Mouse (Mus musculus): ENCODE measurements at regions not wholly inside any gene's neighbourhood (a gene's known extent, or its start where the extent isn't known, plus 50 kb on each side); places are given as distances from the start of the nearest gene placed in this dataset.

GRCm38 (mm10) chr16:25083729-25084128 lies 202.9 kb upstream of the Tprg start:
- no peak for DNase-seq
- intact Hi-C loops (cut with DNase I): no loop called here

GRCm38 (mm10) chr16:25087741-25088648 lies 198.6 kb upstream of the Tprg start:
- DNase-seq: peak; percentile 48

GRCm38 (mm10) chr16:25088649-25089019 lies 198.0 kb upstream of the Tprg start:
- no peak for DNase-seq
- intact Hi-C loops (cut with DNase I): no loop called here

More at GRCm38 (mm10) chr16:25087741-25088648, 198.6 kb upstream of the Tprg start:
- intact Hi-C loops (cut with DNase I): no loop called here

GRCm38 (mm10) chr16:25104165-25104564 lies 182.5 kb upstream of the Tprg start:
- intact Hi-C loops (cut with DNase I): no loop called here
- DNase-seq: no peak

GRCm38 (mm10) chr16:25104603-25105002 lies 182.0 kb upstream of the Tprg start:
- intact Hi-C loops (cut with DNase I): no loop called here
- DNase-seq: peak; percentile 6

- intact Hi-C loops (cut with DNase I): no loop called here
- peak; percentile 5 for DNase-seq
Observed at GRCm38 (mm10) chr16:25140164-25140563, 146.5 kb upstream of the Tprg start.

GRCm38 (mm10) chr16:25147486-25147885 lies 139.1 kb upstream of the Tprg start:
- intact Hi-C loops (cut with DNase I): no loop called here
- DNase-seq: no peak

- intact Hi-C loops (cut with DNase I): no loop called here
- no peak for DNase-seq
Observed at GRCm38 (mm10) chr16:25149186-25149585, 137.4 kb upstream of the Tprg start.

GRCm38 (mm10) chr16:25176870-25177269 lies 109.7 kb upstream of the Tprg start:
- DNase-seq: no peak
- intact Hi-C loops (cut with DNase I): no loop called here

GRCm38 (mm10) chr16:25178055-25178454 lies 108.6 kb upstream of the Tprg start:
- no peak for DNase-seq
- intact Hi-C loops (cut with DNase I): no loop called here

GRCm38 (mm10) chr16:25181939-25182338 lies 104.7 kb upstream of the Tprg start:
- no peak for DNase-seq
- intact Hi-C loops (cut with DNase I): no loop called here

- no peak for DNase-seq
Observed at GRCm38 (mm10) chr16:25197079-25197478, 89.5 kb upstream of the Tprg start.

GRCm38 (mm10) chr16:25198844-25199243 lies 87.8 kb upstream of the Tprg start:
- no peak for DNase-seq

More at GRCm38 (mm10) chr16:25197079-25197478, 89.5 kb upstream of the Tprg start:
- intact Hi-C loops (cut with DNase I): no loop called here

GRCm38 (mm10) chr16:25199984-25200383 lies 86.6 kb upstream of the Tprg start:
- no peak for DNase-seq
- intact Hi-C loops (cut with DNase I): no loop called here

More at GRCm38 (mm10) chr16:25198844-25199243, 87.8 kb upstream of the Tprg start:
- intact Hi-C loops (cut with DNase I): no loop called here

GRCm38 (mm10) chr16:25201094-25201770 lies 85.4 kb upstream of the Tprg start:
- intact Hi-C loops (cut with DNase I): no loop called here
- DNase-seq: no peak

GRCm38 (mm10) chr16:25213250-25213649 lies 73.4 kb upstream of the Tprg start:
- no peak for DNase-seq
- intact Hi-C loops (cut with DNase I): no loop called here

GRCm38 (mm10) chr16:25220552-25220951 lies 66.1 kb upstream of the Tprg start:
- intact Hi-C loops (cut with DNase I): no loop called here
- no peak for DNase-seq

GRCm38 (mm10) chr16:25224801-25225200 lies 61.8 kb upstream of the Tprg start:
- intact Hi-C loops (cut with DNase I): no loop called here
- DNase-seq: no peak

All from left cerebral cortex, postnatal 4 days (tissue).